Mouse (Mus musculus): ENCODE results near the gene Tyrobp. TPM values are rescaled to one million over a fixed set of nuclear protein-coding genes. Genes with fewer than 3 reads are reported as not detected.

Gene Tyrobp
- polyA plus RNA-seq, 1 experiment from 2014 or later, result 17.9 TPM

GRCm38 (mm10) chr7:30421175-30421889 is 7.8 kb downstream of the Tyrobp start, which contains the start of gene Nfkbid:
Gene Nfkbid, plus strand, starts transcription at chr7:30421732.
- peak within 1 kb of the TSS; percentile 55 for H3K4me3 ChIP-seq (ENCODE audit: low read depth, low read length)
- peak within 1 kb of the TSS; percentile 99 for H3K4me2 ChIP-seq (ENCODE audit: low read depth)
- ATAC-seq (ENCODE audit: insufficient read depth, low FRiP score, low TSS enrichment) (no peak; the same call in 1 of the 2 replicates), DNase-seq (ENCODE audit: low spot score) (peak; percentile 49)
- WGBS, result 10% methylated on average over 31 of the region's 31 CpGs
- H3K9ac ChIP-seq (ENCODE audit: low read length), result peak within 1 kb of the TSS; percentile 62
- peaks cover 4% of the 10 kb centered on the region; the same call in 1 of the 2 replicates for H3K27me3 ChIP-seq (ENCODE audit: control insufficient read depth, insufficient read depth, low read length)
- no peaks in the 10 kb centered on the region for H3K36me3 ChIP-seq (ENCODE audit: control insufficient read depth, insufficient read depth, low read length)
- peaks cover 7% of the 10 kb centered on the region; the same call in 1 of the 2 replicates for H3K4me1 ChIP-seq (ENCODE audit: control insufficient read depth, insufficient read depth, low read length)
- H3K9me3 ChIP-seq (ENCODE audit: control insufficient read depth, low read length), result no peaks in the 10 kb centered on the region
- no peak within 1 kb of the TSS for H3K27ac ChIP-seq (ENCODE audit: low read depth, low read length)

- Histone ChIP-seq H3K36me3 (ENCODE audit: control insufficient read depth, insufficient read depth, low read length) (no peaks in the 10 kb centered on the region), H3K9ac (ENCODE audit: low read length) (peak overlapping the region; percentile 62), H3K9me3 (ENCODE audit: control insufficient read depth, low read length) (no peaks in the 10 kb centered on the region), H3K4me3 (ENCODE audit: low read depth, low read length) (peak overlapping the region; percentile 55), H3K4me1 (ENCODE audit: control insufficient read depth, insufficient read depth, low read length) (peaks cover 7% of the 10 kb centered on the region; the same call in 1 of the 2 replicates), H3K4me2 (ENCODE audit: low read depth) (peak overlapping the region; percentile 99), H3K27me3 (ENCODE audit: control insufficient read depth, insufficient read depth, low read length) (peaks cover 4% of the 10 kb centered on the region; the same call in 1 of the 2 replicates), H3K27ac (ENCODE audit: low read depth, low read length) (no peak overlapping the region)
- peak; percentile 75 for ATAC-seq (ENCODE audit: insufficient read depth, low FRiP score, low TSS enrichment)
- WGBS, result 0% methylated on average over 45 of the region's 45 CpGs
- DNase-seq (ENCODE audit: low spot score), result peak; percentile 91
Observed at GRCm38 (mm10) chr7:30421890-30422435, 8.4 kb downstream of the Tyrobp start.

DNA sequence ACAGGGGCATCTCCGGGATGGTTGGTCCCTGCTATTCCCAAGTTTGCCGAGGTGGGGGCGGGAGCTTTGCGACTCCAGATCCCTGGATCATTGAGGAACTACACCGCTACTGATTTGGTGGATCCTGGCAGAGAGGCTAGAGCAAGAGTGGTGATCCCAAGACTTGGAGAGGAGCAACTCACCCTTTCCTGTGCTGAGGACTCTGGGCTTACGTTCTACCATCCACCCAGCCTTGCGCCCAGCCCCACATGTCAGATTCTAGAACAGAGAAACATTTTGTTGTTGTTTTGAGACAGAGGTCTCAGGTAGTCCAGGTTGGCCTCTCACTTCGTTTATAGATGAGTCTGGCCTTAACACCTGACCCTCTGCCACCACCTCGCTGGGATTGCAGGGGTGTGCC is 9.0 kb downstream of the Tyrobp start:
- Histone ChIP-seq H3K36me3 (ENCODE audit: control insufficient read depth, insufficient read depth, low read length) (no peaks in the 10 kb centered on the region), H3K27me3 (ENCODE audit: control insufficient read depth, insufficient read depth, low read length) (peaks cover 4% of the 10 kb centered on the region; the same call in 1 of the 2 replicates), H3K4me1 (ENCODE audit: control insufficient read depth, insufficient read depth, low read length) (peaks cover 7% of the 10 kb centered on the region; the same call in 1 of the 2 replicates), H3K9me3 (ENCODE audit: control insufficient read depth, low read length) (no peaks in the 10 kb centered on the region), H3K4me2 (ENCODE audit: low read depth) (peak overlapping the region; percentile 99), H3K9ac (ENCODE audit: low read length) (peak overlapping the region; percentile 62), H3K4me3 (ENCODE audit: low read depth, low read length) (peak overlapping the region; percentile 55), H3K27ac (ENCODE audit: low read depth, low read length) (no peak overlapping the region)
- 15% methylated on average over 9 of the region's 9 CpGs for WGBS
- ATAC-seq (ENCODE audit: insufficient read depth, low FRiP score, low TSS enrichment), result peak; percentile 39; the same call in 1 of the 2 replicates
- DNase-seq (ENCODE audit: low spot score), result peak; percentile 39

DNA sequence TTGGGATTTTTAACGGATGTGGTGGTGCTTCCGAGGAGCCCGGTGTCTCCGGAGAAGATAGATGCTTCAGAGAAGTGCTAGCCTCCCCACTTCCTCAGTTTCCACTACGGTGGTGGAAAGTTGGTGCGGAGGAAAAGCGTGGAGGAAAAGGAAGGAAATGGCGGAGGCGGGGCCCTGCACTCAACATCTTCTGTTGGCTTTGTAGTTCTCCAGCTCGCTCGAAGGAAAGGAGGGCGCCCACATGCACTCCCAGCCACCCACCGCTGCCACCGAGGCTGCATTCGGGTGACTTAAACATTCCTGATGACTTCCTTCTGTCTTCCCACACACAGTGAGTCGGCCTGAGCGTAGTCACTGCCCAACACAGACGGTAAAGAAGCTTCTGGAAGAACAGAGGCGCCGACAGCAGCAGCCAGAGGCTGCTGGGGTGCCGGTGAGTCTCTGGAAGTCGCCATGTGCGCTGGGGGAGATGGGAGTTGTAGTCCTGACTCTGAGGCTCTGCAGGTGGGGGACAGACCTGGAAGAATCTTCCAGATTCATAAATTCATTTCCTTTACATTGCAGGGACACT is 9.6 kb downstream of the Tyrobp start:
- peaks cover 4% of the 10 kb centered on the region; the same call in 1 of the 2 replicates for H3K27me3 ChIP-seq (ENCODE audit: control insufficient read depth, insufficient read depth, low read length)
- 45% methylated on average over 23 of the region's 23 CpGs for WGBS
- H3K9me3 ChIP-seq (ENCODE audit: control insufficient read depth, low read length), result no peaks in the 10 kb centered on the region
- peaks cover 7% of the 10 kb centered on the region; the same call in 1 of the 2 replicates for H3K4me1 ChIP-seq (ENCODE audit: control insufficient read depth, insufficient read depth, low read length)
- H3K36me3 ChIP-seq (ENCODE audit: control insufficient read depth, insufficient read depth, low read length), result no peaks in the 10 kb centered on the region
- no peak for DNase-seq (ENCODE audit: low spot score)
- H3K4me2 ChIP-seq (ENCODE audit: low read depth), result peak overlapping the region; percentile 99
- no peak overlapping the region for H3K27ac ChIP-seq (ENCODE audit: low read depth, low read length)
- peak overlapping the region; percentile 55 for H3K4me3 ChIP-seq (ENCODE audit: low read depth, low read length)
- ATAC-seq (ENCODE audit: insufficient read depth, low FRiP score, low TSS enrichment), result no peak
- H3K9ac ChIP-seq (ENCODE audit: low read length), result peak overlapping the region; percentile 62; the same call in 1 of the 2 replicates

GRCm38 (mm10) chr7:30429327-30429726 is 15.8 kb downstream of the Tyrobp start:
- H3K4me1 ChIP-seq (ENCODE audit: control insufficient read depth, insufficient read depth, low read length), result no peaks in the 10 kb centered on the region

DNA sequence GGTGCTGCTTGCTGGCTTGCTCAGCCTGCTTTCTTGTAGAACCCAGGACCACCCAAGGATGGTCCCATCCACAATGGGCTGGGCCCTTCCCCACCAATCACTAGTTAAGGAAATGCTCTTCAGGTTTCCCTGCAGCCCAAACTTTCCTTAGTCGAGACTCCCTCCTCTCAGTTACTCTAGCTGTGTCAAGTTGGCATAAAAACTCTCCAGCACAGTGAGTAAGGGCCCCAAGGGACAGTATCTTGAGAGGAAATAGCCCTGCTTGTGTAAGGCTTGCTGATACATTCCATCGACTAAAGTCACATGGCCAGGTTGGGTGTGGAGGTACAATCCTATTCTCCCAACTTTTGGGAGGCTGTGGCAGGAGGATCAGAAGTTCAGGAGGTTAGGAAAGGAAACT is 16.6 kb downstream of the Tyrobp start:
- WGBS, result 66% methylated on average over 2 of the region's 2 CpGs
- Histone ChIP-seq H3K9me3 (ENCODE audit: control insufficient read depth, low read length) (no peaks in the 10 kb centered on the region), H3K4me3 (ENCODE audit: low read depth, low read length) (no peak overlapping the region), H3K9ac (ENCODE audit: low read length) (no peak overlapping the region), H3K4me2 (ENCODE audit: low read depth) (no peak overlapping the region), H3K4me1 (ENCODE audit: control insufficient read depth, insufficient read depth, low read length) (no peaks in the 10 kb centered on the region), H3K36me3 (ENCODE audit: control insufficient read depth, insufficient read depth, low read length) (no peaks in the 10 kb centered on the region), H3K27ac (ENCODE audit: low read depth, low read length) (no peak overlapping the region), H3K27me3 (ENCODE audit: control insufficient read depth, insufficient read depth, low read length) (no peaks in the 10 kb centered on the region)
- DNase-seq (ENCODE audit: low spot score) (no peak), ATAC-seq (ENCODE audit: insufficient read depth, low FRiP score, low TSS enrichment) (no peak)

More at GRCm38 (mm10) chr7:30429327-30429726, 15.8 kb downstream of the Tyrobp start:
- Histone ChIP-seq H3K36me3 (ENCODE audit: control insufficient read depth, insufficient read depth, low read length) (no peaks in the 10 kb centered on the region), H3K4me2 (ENCODE audit: low read depth) (no peak overlapping the region), H3K4me3 (ENCODE audit: low read depth, low read length) (no peak overlapping the region), H3K9ac (ENCODE audit: low read length) (no peak overlapping the region), H3K27ac (ENCODE audit: low read depth, low read length) (no peak overlapping the region), H3K9me3 (ENCODE audit: control insufficient read depth, low read length) (no peaks in the 10 kb centered on the region), H3K27me3 (ENCODE audit: control insufficient read depth, insufficient read depth, low read length) (no peaks in the 10 kb centered on the region)
- no peak for ATAC-seq (ENCODE audit: insufficient read depth, low FRiP score, low TSS enrichment)
- DNase-seq (ENCODE audit: low spot score), result no peak

DNA sequence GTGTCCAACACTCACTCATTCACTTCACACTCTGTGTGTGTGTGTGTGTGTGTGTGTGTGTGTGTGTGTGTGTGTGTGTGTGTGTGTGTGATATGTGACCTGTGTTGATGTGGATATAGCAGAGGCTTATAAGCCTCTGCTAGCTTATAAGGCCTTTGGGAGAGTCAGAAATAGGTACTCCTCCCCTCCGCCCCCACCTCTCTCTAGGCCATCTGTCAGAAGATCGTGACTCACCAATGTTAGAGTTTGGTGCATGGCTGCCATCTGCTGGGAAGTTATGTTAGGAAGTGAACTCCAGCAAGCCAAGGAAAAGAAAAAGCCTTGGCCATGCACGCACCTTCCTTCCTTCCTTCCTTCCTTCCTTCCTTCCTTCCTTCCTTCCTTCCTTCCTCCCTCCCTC is 18.2 kb downstream of the Tyrobp start:
- DNase-seq (ENCODE audit: low spot score) (peak; percentile 68), ATAC-seq (ENCODE audit: insufficient read depth, low FRiP score, low TSS enrichment) (no peak)
- Histone ChIP-seq H3K9me3 (ENCODE audit: control insufficient read depth, low read length) (no peaks in the 10 kb centered on the region), H3K4me3 (ENCODE audit: low read depth, low read length) (no peak overlapping the region), H3K4me2 (ENCODE audit: low read depth) (no peak overlapping the region), H3K9ac (ENCODE audit: low read length) (no peak overlapping the region), H3K27ac (ENCODE audit: low read depth, low read length) (no peak overlapping the region), H3K4me1 (ENCODE audit: control insufficient read depth, insufficient read depth, low read length) (no peaks in the 10 kb centered on the region), H3K27me3 (ENCODE audit: control insufficient read depth, insufficient read depth, low read length) (peaks cover 5% of the 10 kb centered on the region; the same call in 1 of the 2 replicates), H3K36me3 (ENCODE audit: control insufficient read depth, insufficient read depth, low read length) (no peaks in the 10 kb centered on the region; the same call in 1 of the 2 replicates)
- WGBS, result 13% methylated on average over 3 of the region's 3 CpGs

DNA sequence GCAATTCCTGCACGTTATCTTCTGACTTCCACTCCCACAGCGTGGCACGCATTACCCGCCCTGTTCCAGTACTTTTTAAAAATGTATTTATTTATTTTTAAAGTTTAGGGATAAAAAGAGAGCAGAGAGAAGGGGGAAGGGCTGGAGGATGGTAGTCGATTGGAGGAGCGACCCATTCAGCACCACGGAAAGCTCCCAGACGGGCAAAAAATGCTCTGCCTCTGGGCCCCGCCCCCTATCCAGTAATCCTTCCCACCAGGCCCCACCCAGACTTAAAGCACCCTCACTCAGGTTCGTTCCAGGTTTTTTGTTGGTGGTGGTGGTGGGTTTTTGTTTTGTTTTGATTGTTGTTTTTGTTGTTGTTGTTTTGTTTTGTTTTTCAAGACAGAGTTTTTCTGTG is 20.7 kb downstream of the Tyrobp start:
- no peak overlapping the region for H3K27ac ChIP-seq (ENCODE audit: low read depth, low read length)
- H3K9me3 ChIP-seq (ENCODE audit: control insufficient read depth, low read length), result no peaks in the 10 kb centered on the region
- DNase-seq (ENCODE audit: low spot score) (no peak), ATAC-seq (ENCODE audit: insufficient read depth, low FRiP score, low TSS enrichment) (no peak)
- no peak overlapping the region for H3K4me2 ChIP-seq (ENCODE audit: low read depth)
- no peak overlapping the region for H3K4me3 ChIP-seq (ENCODE audit: low read depth, low read length)
- H3K9ac ChIP-seq (ENCODE audit: low read length), result no peak overlapping the region
- 3% methylated on average over 10 of the region's 10 CpGs for WGBS
- peaks cover 5% of the 10 kb centered on the region; the same call in 1 of the 2 replicates for H3K27me3 ChIP-seq (ENCODE audit: control insufficient read depth, insufficient read depth, low read length)
- H3K4me1 ChIP-seq (ENCODE audit: control insufficient read depth, insufficient read depth, low read length), result no peaks in the 10 kb centered on the region
- no peaks in the 10 kb centered on the region; the same call in 1 of the 2 replicates for H3K36me3 ChIP-seq (ENCODE audit: control insufficient read depth, insufficient read depth, low read length)
